Mouse (Mus musculus): ENCODE results near the gene Atp5g3. TPM values are rescaled to one million over a fixed set of nuclear protein-coding genes. Genes with fewer than 3 reads are reported as not detected.

The Atp5g3 gene
- polyA plus RNA-seq, 1 experiment from 2014 or later: 989 TPM

- Histone ChIP-seq H3K4me2 (peak overlapping the region; percentile 61), H3K4me1 (peaks cover 12% of the 10 kb centered on the region), H3K36me3 (ENCODE audit: poor library complexity, severe bottlenecking) (no peaks in the 10 kb centered on the region), H3K27ac (peak overlapping the region; percentile 88), H3K4me3 (peak overlapping the region; percentile 99), H3K9me3 (replicated peaks) (no peaks in the 10 kb centered on the region), H3K9ac (peak overlapping the region; percentile 74), H3K27me3 (no peaks in the 10 kb centered on the region)
- WGBS: 65% methylated on average over 22 of the region's 22 CpGs
- ATAC-seq: no peak
These were observed 17.5 kb downstream of the Atp5g3 start for GRCm38 (mm10) chr2:73893473-73894270.

- Histone ChIP-seq H3K4me1 (peaks cover 12% of the 10 kb centered on the region), H3K36me3 (ENCODE audit: poor library complexity, severe bottlenecking) (no peaks in the 10 kb centered on the region), H3K4me3 (peak within 1 kb of the TSS; percentile 99), H3K4me2 (peak within 1 kb of the TSS; percentile 83), H3K9ac (peak within 1 kb of the TSS; percentile 97), H3K27me3 (no peaks in the 10 kb centered on the region), H3K27ac (peak within 1 kb of the TSS; percentile 88), H3K9me3 (replicated peaks) (no peaks in the 10 kb centered on the region)
- ATAC-seq: peak; percentile 97
- WGBS: under 1% methylated on average over 63 of the region's 63 CpGs
These were observed 18.4 kb downstream of the Atp5g3 start, which contains the start of gene Atf2 for GRCm38 (mm10) chr2:73892464-73893296. Gene Atf2 (minus strand): TSS chr2:73892639.

GRCm38 (mm10) chr2:73891701-73892463 lies 19.2 kb downstream of the Atp5g3 start:
- Histone ChIP-seq H3K27me3 (no peaks in the 10 kb centered on the region), H3K4me1 (peaks cover 12% of the 10 kb centered on the region), H3K4me3 (peak overlapping the region; percentile 99), H3K9ac (peak overlapping the region; percentile 97), H3K4me2 (peak overlapping the region; percentile 83), H3K27ac (peak overlapping the region; percentile 88), H3K9me3 (replicated peaks) (no peaks in the 10 kb centered on the region), H3K36me3 (ENCODE audit: poor library complexity, severe bottlenecking) (no peaks in the 10 kb centered on the region)
- WGBS: under 1% methylated on average over 53 of the region's 54 CpGs
- no peak; the same call in 1 of the 2 replicates for ATAC-seq

GRCm38 (mm10) chr2:73885997-73886396 lies 25.1 kb downstream of the Atp5g3 start:
- ATAC-seq: no peak
- H3K27me3 ChIP-seq: no peaks in the 10 kb centered on the region
- H3K9ac ChIP-seq: no peak overlapping the region
- WGBS: 92% methylated on average over 2 of the region's 2 CpGs
- no peak overlapping the region for H3K4me2 ChIP-seq
- no peaks in the 10 kb centered on the region; the same call in 1 of the 2 replicates for H3K4me1 ChIP-seq
- H3K9me3 ChIP-seq (replicated peaks): no peaks in the 10 kb centered on the region
- no peak overlapping the region for H3K27ac ChIP-seq
- H3K36me3 ChIP-seq (ENCODE audit: poor library complexity, severe bottlenecking): no peaks in the 10 kb centered on the region
- H3K4me3 ChIP-seq: no peak overlapping the region

- Histone ChIP-seq H3K9me3 (replicated peaks) (no peaks in the 10 kb centered on the region), H3K4me1 (no peaks in the 10 kb centered on the region), H3K4me2 (no peak overlapping the region), H3K4me3 (no peak overlapping the region), H3K9ac (no peak overlapping the region), H3K27me3 (no peaks in the 10 kb centered on the region), H3K27ac (no peak overlapping the region), H3K36me3 (ENCODE audit: poor library complexity, severe bottlenecking) (peaks cover 19% of the 10 kb centered on the region)
- 89% methylated on average over 2 of the region's 2 CpGs for WGBS
- no peak for ATAC-seq
These were observed 33.2 kb downstream of the Atp5g3 start for GRCm38 (mm10) chr2:73877891-73878290.

GRCm38 (mm10) chr2:73867764-73868487 lies 43.2 kb downstream of the Atp5g3 start:
- no peak overlapping the region for H3K27ac ChIP-seq
- H3K9ac ChIP-seq: no peak overlapping the region
- H3K4me3 ChIP-seq: no peak overlapping the region
- H3K36me3 ChIP-seq (ENCODE audit: poor library complexity, severe bottlenecking): peaks cover 19% of the 10 kb centered on the region
- no peaks in the 10 kb centered on the region for H3K27me3 ChIP-seq
- WGBS: 85% methylated on average over 16 of the region's 16 CpGs
- H3K9me3 ChIP-seq (replicated peaks): no peaks in the 10 kb centered on the region
- no peak for ATAC-seq
- H3K4me2 ChIP-seq: no peak overlapping the region
- H3K4me1 ChIP-seq: no peaks in the 10 kb centered on the region

- ATAC-seq: no peak
- no peak overlapping the region for H3K4me3 ChIP-seq
- no peaks in the 10 kb centered on the region for H3K9me3 ChIP-seq (replicated peaks)
- H3K4me1 ChIP-seq: no peaks in the 10 kb centered on the region
- H3K9ac ChIP-seq: no peak overlapping the region
- H3K27me3 ChIP-seq: no peaks in the 10 kb centered on the region
- no peak overlapping the region for H3K27ac ChIP-seq
- H3K4me2 ChIP-seq: no peak overlapping the region
- H3K36me3 ChIP-seq (ENCODE audit: poor library complexity, severe bottlenecking): peaks cover 5% of the 10 kb centered on the region; the same call in 1 of the 2 replicates
- 94% methylated on average over 4 of the region's 4 CpGs for WGBS
These were observed 51.0 kb downstream of the Atp5g3 start for GRCm38 (mm10) chr2:73860046-73860624.

Other genes starting within 250 kb of the Atp5g3 start
- gene Chn1, start 136.0 kb downstream of the Atp5g3 start, polyA plus RNA-seq (2015; fragmentation: Nextera tagmentation; extraction: Ambion mirVana): 67.9 and 71.9 TPM in 2 replicates
- gene Atf2, start 18.7 kb downstream of the Atp5g3 start, polyA plus RNA-seq (2015; fragmentation: Nextera tagmentation; extraction: Ambion mirVana): 99.9 and 103 TPM in 2 replicates

Measured in forebrain, embryonic 13.5 days (tissue).